Mouse (Mus musculus) ES-Bruce4 (cell line): ENCODE results near the gene Hoxa5.

ENCODE experiments used
- CTCF ChIP-seq: IDR thresholded peaks from one replicate; pipeline ENCODE4 v1.8.1; 2011; ENCODE audit warnings: low read depth, low read length
- EP300 ChIP-seq: IDR thresholded peaks from 2 replicates; pipeline ENCODE4 v1.6.1; 2011; ENCODE audit warnings: low read depth, low read length; ENCODE audit not compliant: insufficient read depth
- POLR2A ChIP-seq: IDR thresholded peaks from one replicate; pipeline ENCODE4 v1.8.1; 2011; ENCODE audit warnings: low read length; ENCODE audit not compliant: insufficient read depth

DNA sequence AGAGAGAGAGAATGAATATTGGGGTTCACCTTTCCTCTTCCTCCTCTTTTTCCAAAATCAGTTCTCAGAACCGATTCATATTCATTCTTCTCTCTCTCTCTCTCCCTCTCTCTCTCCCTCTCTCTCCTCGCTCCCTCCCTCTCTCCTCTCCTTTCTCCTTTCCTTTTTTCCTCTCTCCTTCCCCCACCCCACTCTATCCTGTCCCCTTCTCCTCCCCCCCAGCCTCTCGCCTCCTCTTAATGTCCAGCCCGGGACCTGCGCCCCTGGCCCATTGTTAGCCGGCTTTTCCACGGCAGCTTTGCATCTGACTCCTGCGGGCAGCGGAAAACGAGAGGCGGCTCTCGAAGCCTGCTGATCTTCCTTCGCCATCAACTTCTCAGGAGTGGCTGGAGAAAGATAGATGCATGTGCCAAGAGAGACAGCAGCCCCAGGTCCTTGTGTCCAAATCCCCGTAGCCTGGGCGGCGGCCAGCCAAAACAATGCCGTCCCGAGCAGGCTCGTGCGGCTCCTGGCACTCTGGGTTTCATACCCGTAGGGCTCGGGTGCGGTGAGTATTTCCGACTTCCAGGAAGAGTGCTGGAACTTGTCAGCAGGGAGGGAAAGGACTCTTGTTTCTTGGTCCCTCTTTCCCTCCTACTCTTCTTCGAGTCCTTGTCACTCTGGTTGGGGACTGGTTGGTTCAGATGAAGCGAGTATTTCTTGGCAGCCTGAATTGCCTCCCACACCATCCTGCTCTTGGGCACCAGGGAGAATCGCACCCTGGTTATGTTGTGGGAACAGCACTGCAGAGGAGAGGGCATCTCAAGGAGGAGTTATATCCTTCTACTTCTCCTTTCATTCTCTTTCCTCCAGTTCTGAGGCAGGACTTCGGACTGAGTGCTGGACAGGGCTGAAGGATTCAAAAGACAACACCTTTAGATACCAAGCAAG, 38.7 kb downstream of the Hoxa5 start:
- TF ChIP-seq CTCF (no peak), POLR2A (no peak), EP300 (no peak)
